Mouse (Mus musculus): ENCODE measurements around the gene Diaph3.
A peak's percentile ranks its signal among the peaks of the same experiment; 100 is the strongest.

The Diaph3 gene

DNA sequence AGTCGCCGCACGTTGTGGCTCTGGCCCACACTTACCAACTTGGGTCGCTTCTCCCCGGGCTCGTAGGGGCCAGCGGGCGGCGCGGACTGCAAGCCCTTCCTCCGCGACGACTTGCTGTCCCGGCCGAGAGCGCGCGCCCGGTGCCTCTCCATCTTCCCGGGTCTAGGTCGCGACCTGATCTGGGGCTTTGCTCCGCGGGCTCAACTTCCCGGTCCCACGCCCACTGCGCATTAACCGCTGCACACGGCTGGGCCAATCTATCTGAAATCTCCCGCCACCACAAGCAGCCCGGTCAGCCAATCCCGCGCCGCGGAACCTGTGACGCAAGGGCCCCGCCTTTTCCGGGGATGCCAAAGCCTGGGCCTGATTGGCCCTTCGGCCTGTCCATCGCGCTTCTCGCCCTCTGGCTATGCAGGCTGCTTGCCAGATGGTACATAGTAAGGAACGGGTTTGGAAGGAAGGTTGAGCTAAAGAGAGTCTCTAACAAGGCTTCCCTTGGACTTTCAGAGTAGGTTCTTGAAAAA lies at the start of gene Diaph3:
TSS of gene Diaph3 (minus strand) at position 273 of the 524 bp plus-strand sequence.
- no peaks in the 10 kb centered on the region for H3K36me3 ChIP-seq (ENCODE audit: control insufficient read depth, insufficient read depth, low read length, poor library complexity, severe bottlenecking)
- peak; percentile 96 for DNase-seq (ENCODE audit: low read depth, low spot score)
- H3K27me3 ChIP-seq (ENCODE audit: control insufficient read depth, insufficient read depth, low read length, poor library complexity, severe bottlenecking) = no peaks in the 10 kb centered on the region

GRCm38 (mm10) chr14:87190685-87191084 lies 49.6 kb upstream of the Diaph3 start:
- DNase-seq (ENCODE audit: low read depth, low spot score) = no peak
- H3K27me3 ChIP-seq (ENCODE audit: control insufficient read depth, insufficient read depth, low read length, poor library complexity, severe bottlenecking) = no peaks in the 10 kb centered on the region

DNA sequence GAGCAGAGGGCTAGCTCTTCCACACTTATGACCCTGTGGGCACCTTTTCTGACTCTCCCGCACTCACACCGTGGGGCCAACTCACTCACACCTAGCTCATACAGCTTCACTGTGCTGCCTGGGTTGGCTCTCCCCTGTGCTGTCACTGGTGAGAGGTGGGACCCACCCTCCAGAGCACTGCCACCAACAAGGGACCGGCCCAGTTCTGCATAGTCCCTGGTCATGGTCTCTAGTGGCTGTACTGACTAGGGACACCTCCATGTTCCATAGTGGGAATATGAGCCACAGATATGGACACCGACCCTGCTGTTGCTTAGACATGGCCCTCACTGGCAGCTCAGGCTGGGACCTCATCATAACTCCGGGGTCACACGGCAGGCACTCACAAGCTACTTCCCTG lies 30.5 kb upstream of the Diaph3 start:
- no peaks in the 10 kb centered on the region for H3K36me3 ChIP-seq (ENCODE audit: control insufficient read depth, insufficient read depth, low read length, poor library complexity, severe bottlenecking)
- no peaks in the 10 kb centered on the region for H3K27me3 ChIP-seq (ENCODE audit: control insufficient read depth, insufficient read depth, low read length, poor library complexity, severe bottlenecking)
- DNase-seq (ENCODE audit: low read depth, low spot score) = no peak

More at GRCm38 (mm10) chr14:87190685-87191084, 49.6 kb upstream of the Diaph3 start:
- H3K36me3 ChIP-seq (ENCODE audit: control insufficient read depth, insufficient read depth, low read length, poor library complexity, severe bottlenecking) = no peaks in the 10 kb centered on the region

- no peaks in the 10 kb centered on the region for H3K36me3 ChIP-seq (ENCODE audit: control insufficient read depth, insufficient read depth, low read length, poor library complexity, severe bottlenecking)
- DNase-seq (ENCODE audit: low read depth, low spot score) = no peak
- no peaks in the 10 kb centered on the region for H3K27me3 ChIP-seq (ENCODE audit: control insufficient read depth, insufficient read depth, low read length, poor library complexity, severe bottlenecking)
Observed at GRCm38 (mm10) chr14:87169151-87169550, 28.1 kb upstream of the Diaph3 start.

GRCm38 (mm10) chr14:87155621-87156238 lies 14.7 kb upstream of the Diaph3 start:
- no peaks in the 10 kb centered on the region for H3K27me3 ChIP-seq (ENCODE audit: control insufficient read depth, insufficient read depth, low read length, poor library complexity, severe bottlenecking)
- no peak for DNase-seq (ENCODE audit: low read depth, low spot score)
- no peaks in the 10 kb centered on the region for H3K36me3 ChIP-seq (ENCODE audit: control insufficient read depth, insufficient read depth, low read length, poor library complexity, severe bottlenecking)

- DNase-seq (ENCODE audit: low read depth, low spot score) = no peak
- Histone ChIP-seq H3K27me3 (ENCODE audit: control insufficient read depth, insufficient read depth, low read length, poor library complexity, severe bottlenecking) (no peaks in the 10 kb centered on the region), H3K36me3 (ENCODE audit: control insufficient read depth, insufficient read depth, low read length, poor library complexity, severe bottlenecking) (no peaks in the 10 kb centered on the region)
Observed at GRCm38 (mm10) chr14:87149684-87150083, 8.6 kb upstream of the Diaph3 start.

DNA sequence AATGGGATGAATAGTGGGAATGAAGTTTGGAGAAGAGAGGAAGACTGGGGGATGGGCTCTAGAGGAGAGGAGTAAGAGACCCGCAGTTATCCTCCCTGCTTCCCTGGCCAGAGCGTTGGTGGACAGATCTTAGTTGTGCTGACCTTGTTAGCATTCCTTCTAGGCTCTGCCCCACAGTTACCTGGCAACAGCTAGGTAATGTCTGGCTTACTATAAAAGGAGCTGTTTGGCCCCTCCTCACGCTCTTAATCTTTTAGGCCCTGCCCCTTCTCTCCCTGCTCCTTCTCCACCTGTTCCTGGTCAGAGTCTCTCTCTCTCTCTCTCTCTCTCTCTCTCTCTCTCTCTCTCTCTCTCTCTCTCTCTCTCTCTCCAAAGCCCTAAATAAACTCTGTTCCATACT lies 5.7 kb upstream of the Diaph3 start:
- no peaks in the 10 kb centered on the region for H3K27me3 ChIP-seq (ENCODE audit: control insufficient read depth, insufficient read depth, low read length, poor library complexity, severe bottlenecking)
- no peak for DNase-seq (ENCODE audit: low read depth, low spot score)
- no peaks in the 10 kb centered on the region for H3K36me3 ChIP-seq (ENCODE audit: control insufficient read depth, insufficient read depth, low read length, poor library complexity, severe bottlenecking)

DNA sequence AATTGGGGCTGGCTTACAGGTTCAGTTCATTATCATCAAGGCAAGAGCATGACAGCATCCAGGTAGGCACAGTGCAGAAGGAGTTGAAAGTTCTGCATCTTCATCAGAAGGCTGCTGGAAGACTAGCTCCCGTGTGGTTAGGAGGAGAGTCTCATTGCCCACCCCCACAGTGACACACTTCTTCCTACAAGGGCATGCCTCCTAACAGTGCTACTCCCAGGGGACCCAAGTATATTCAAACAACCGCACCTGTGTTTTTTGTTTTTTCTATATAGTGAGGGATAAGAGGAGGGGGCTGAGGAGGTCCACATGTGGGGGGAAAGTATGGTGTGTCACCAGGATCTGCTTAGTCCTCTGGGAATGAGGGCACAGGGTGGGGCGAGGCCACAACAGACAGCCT lies 4.3 kb upstream of the Diaph3 start:
- no peaks in the 10 kb centered on the region for H3K36me3 ChIP-seq (ENCODE audit: control insufficient read depth, insufficient read depth, low read length, poor library complexity, severe bottlenecking)
- H3K27me3 ChIP-seq (ENCODE audit: control insufficient read depth, insufficient read depth, low read length, poor library complexity, severe bottlenecking) = no peaks in the 10 kb centered on the region
- no peak for DNase-seq (ENCODE audit: low read depth, low spot score)

GRCm38 (mm10) chr14:87141777-87142176 lies 742 bp upstream of the Diaph3 start:
- no peaks in the 10 kb centered on the region for H3K36me3 ChIP-seq (ENCODE audit: control insufficient read depth, insufficient read depth, low read length, poor library complexity, severe bottlenecking)
- DNase-seq (ENCODE audit: low read depth, low spot score) = no peak
- H3K27me3 ChIP-seq (ENCODE audit: control insufficient read depth, insufficient read depth, low read length, poor library complexity, severe bottlenecking) = no peaks in the 10 kb centered on the region

GRCm38 (mm10) chr14:87140327-87140962 lies 590 bp downstream of the Diaph3 start:
- peak; percentile 37 for DNase-seq (ENCODE audit: low read depth, low spot score)
- H3K36me3 ChIP-seq (ENCODE audit: control insufficient read depth, insufficient read depth, low read length, poor library complexity, severe bottlenecking) = no peaks in the 10 kb centered on the region
- H3K27me3 ChIP-seq (ENCODE audit: control insufficient read depth, insufficient read depth, low read length, poor library complexity, severe bottlenecking) = no peaks in the 10 kb centered on the region

DNA sequence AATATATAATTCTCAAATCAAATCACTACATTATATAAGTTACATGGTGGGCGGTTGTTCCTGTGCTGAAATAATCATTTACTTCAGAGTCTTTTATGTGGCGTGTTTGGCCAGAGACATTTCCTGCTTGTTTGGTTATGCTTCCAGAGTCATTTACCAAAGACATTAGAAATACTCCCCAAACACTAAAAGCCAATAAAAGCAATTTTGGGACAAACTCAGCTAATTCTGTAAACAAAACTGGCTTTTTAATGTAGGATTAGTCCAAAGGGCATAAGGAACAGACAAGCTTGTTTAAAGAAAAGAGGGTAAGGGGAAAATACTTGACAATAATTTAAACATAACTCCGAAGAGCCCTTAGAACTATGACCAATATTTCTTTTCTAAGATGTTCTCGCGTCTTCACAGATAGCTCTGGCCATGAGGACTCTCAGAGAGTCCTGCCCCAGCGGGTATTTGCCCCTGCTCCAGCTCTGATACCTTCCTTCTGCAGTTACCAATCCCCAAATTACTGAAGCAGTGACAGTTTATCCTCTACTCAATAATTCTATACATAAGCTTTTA lies 14.9 kb downstream of the Diaph3 start:
- no peaks in the 10 kb centered on the region for H3K36me3 ChIP-seq (ENCODE audit: control insufficient read depth, insufficient read depth, low read length, poor library complexity, severe bottlenecking)
- H3K27me3 ChIP-seq (ENCODE audit: control insufficient read depth, insufficient read depth, low read length, poor library complexity, severe bottlenecking) = no peaks in the 10 kb centered on the region
- no peak for DNase-seq (ENCODE audit: low read depth, low spot score)

GRCm38 (mm10) chr14:87125492-87125891 lies 15.5 kb downstream of the Diaph3 start:
- Histone ChIP-seq H3K36me3 (ENCODE audit: control insufficient read depth, insufficient read depth, low read length, poor library complexity, severe bottlenecking) (no peaks in the 10 kb centered on the region), H3K27me3 (ENCODE audit: control insufficient read depth, insufficient read depth, low read length, poor library complexity, severe bottlenecking) (no peaks in the 10 kb centered on the region)
- peak; percentile 33 for DNase-seq (ENCODE audit: low read depth, low spot score)

DNA sequence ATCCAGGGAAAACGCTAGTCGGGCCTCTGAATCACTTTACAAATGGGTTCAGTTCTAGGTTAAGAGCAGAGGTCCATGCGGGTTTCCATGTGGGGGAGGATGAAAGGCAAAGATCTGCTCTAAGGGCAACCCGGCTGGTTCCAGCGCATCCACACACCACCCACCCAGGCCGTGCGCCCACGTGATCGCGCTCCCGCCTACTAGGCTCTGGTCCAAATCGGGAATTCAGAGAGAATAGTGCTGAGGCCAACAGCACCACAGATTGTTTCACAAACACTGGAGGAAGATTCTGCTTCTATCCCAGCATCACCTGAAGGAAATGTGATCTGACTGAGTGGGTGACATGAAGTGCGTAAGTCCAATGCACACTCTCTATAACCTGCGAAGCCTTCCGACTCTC lies 17.9 kb downstream of the Diaph3 start:
- H3K27me3 ChIP-seq (ENCODE audit: control insufficient read depth, insufficient read depth, low read length, poor library complexity, severe bottlenecking) = no peaks in the 10 kb centered on the region

DNA sequence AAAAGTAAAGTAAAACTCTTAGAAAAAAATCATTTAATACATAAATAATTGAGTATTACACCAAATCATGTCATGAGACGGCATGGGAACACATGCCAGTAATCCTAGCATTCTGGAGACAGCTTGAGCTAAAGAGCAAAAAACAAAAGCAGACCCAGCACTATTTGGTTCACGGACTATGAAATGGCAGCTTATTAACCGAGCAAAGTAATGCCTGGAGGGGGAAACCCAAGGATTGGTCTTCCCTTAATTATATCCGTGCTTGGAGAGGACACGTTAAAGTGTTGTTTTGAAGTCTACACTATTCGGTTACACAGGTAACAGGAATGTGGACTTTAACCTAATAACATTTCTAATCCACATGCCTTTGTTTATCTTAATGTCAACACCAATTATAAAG lies 19.2 kb downstream of the Diaph3 start:
- no peak for DNase-seq (ENCODE audit: low read depth, low spot score)
- no peaks in the 10 kb centered on the region for H3K36me3 ChIP-seq (ENCODE audit: control insufficient read depth, insufficient read depth, low read length, poor library complexity, severe bottlenecking)
- no peaks in the 10 kb centered on the region for H3K27me3 ChIP-seq (ENCODE audit: control insufficient read depth, insufficient read depth, low read length, poor library complexity, severe bottlenecking)

More for the DNA sequence above, 17.9 kb downstream of the Diaph3 start:
- H3K36me3 ChIP-seq (ENCODE audit: control insufficient read depth, insufficient read depth, low read length, poor library complexity, severe bottlenecking) = no peaks in the 10 kb centered on the region
- no peak for DNase-seq (ENCODE audit: low read depth, low spot score)

GRCm38 (mm10) chr14:87110634-87111033 lies 30.4 kb downstream of the Diaph3 start:
- no peaks in the 10 kb centered on the region for H3K27me3 ChIP-seq (ENCODE audit: control insufficient read depth, insufficient read depth, low read length, poor library complexity, severe bottlenecking)
- H3K36me3 ChIP-seq (ENCODE audit: control insufficient read depth, insufficient read depth, low read length, poor library complexity, severe bottlenecking) = no peaks in the 10 kb centered on the region
- no peak for DNase-seq (ENCODE audit: low read depth, low spot score)

Measured in splenic B cell, adult 2 months (primary cell).